Mouse (Mus musculus): ENCODE data around the gene Gtf2ird2.

Gene Gtf2ird2

DNA sequence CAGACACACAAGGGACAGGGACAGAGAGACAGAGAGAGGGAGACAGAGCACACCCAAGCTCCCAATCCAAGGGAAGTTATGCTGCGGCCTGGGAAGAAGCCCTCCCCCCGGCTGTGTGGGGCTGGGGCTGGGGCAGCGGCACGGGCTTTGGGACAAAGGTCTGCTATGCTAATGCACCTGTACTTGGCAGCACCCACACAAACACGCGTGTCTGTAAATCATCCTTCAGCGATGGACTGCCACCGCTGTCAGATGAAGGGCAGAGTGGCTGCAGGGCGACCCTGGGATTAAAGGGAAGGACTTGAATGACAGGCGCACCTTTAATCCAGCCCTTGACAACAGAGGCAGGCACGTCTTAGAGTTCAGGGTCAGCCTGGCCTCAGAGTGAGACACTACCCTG lies 87.6 kb downstream of the Gtf2ird2 start:
- DNase-seq: no peak

DNA sequence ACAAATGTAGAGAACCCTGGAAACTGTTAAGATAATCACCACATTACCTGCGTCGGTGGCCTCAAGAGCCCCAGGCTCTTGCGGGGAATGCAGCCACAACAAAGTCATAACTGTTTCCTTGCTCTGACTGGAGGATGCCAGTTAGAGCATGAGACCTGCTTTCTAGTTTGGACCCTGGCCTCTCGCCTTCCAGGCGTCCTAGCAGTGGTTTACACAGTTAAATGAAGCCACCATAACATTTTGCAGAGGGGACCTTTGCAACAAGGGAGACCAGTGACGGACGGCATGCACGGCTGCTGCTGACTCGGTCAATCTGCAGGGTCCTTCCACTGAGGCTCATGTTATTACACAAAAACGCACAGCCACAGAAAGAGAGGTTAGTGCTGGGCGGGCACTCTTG lies 88.9 kb downstream of the Gtf2ird2 start:
- DNase-seq: no peak

DNA sequence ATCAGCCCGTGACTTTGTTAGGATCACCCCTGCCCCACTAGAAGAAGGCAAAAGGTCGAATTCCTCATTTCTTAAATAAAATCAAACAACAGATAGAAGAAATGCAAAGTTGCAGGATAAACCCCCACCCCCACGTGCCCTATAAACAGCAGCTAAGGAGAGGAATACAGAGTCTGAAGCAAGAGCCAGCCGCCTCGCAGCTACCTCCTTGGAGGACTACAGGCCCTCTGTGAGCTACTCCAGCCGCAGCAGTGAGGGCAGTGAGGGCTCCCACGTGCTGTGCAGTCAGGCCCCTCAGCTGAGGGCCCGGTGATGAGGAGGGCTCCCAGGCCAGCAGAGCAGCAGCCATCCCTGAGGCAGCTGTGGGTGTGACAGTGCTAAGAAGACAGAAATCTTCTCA lies 89.9 kb downstream of the Gtf2ird2 start:
- DNase-seq: no peak
